ENCODE assay signal across 8 mouse cellular contexts in the genomic region with DNA sequence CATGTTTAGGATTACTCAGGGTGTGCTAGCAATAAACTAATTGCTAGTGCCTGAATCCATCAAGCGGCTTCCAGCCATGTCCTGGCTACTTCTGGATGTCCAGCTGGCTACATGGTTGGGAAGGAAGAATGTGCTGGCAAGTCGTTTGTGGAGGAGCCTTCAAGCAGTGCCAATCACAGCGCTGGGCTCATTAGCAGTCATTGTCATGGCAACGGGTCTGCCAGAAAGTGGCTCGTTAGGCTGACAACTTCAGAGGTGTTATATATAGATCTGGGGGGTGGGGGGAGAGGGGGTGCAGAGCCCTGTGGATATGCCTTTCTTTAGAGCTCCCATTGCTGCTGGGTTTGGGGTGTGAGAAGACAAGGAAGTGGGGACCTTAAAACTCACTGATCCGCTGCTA.
A peak's percentile ranks its signal among the peaks of the same experiment; 100 is the strongest.
DNase-seq lines count a peak whose midpoint lies in the region; ATAC-seq lines count a peak whose summit lies in the region.

No protein-coding gene starts in this region.

- peaks cover 8% of the 10 kb centered on the region for H3K4me1 ChIP-seq in midbrain, embryonic 13.5 days (replicated peaks)
- H3K4me1 ChIP-seq in midbrain, embryonic 10.5 days: peaks cover 15% of the 10 kb centered on the region
- H3K4me1 ChIP-seq in heart, embryonic 10.5 days: peaks cover 9% of the 10 kb centered on the region; the same call in 1 of the 2 replicates
- no peaks in the 10 kb centered on the region for H3K4me1 ChIP-seq in kidney, embryonic 16.5 days (ENCODE audit: insufficient read depth, low read length)

- intact Hi-C loops in left cerebral cortex, postnatal 14 days (cut with DNase I): loop anchor here (5.0 kb wide), 1 partner anchor 69 kb away; no protein-coding TSS in a partner anchor

- no peak overlapping the region for H3K4me3 ChIP-seq in midbrain, embryonic 13.5 days (replicated peaks)
- H3K4me3 ChIP-seq in midbrain, embryonic 10.5 days: no peak overlapping the region
- no peak overlapping the region for H3K4me3 ChIP-seq in heart, embryonic 10.5 days
- H3K4me3 ChIP-seq in kidney, embryonic 16.5 days (ENCODE audit: low read length): no peak overlapping the region

- H3K27ac ChIP-seq in midbrain, embryonic 13.5 days: no peak overlapping the region
- no peak overlapping the region for H3K27ac ChIP-seq in midbrain, embryonic 10.5 days (replicated peaks)
- H3K27ac ChIP-seq in heart, embryonic 10.5 days: no peak overlapping the region
- H3K27ac ChIP-seq in kidney, embryonic 16.5 days (ENCODE audit: low read length): no peak overlapping the region

- DNase-seq in midbrain, embryonic 10.5 days (ENCODE audit: low spot score): no peak
- peak; percentile 44 to 61 for DNase-seq in frontal cortex, postnatal 25 days (ENCODE audit: low spot score in 2 of 2)
- peak; percentile 88 to 96 for DNase-seq in left cerebral cortex, postnatal 14 days (ENCODE audit: low spot score in 2 of 2)
- DNase-seq in telencephalon, adult 2 months (ENCODE audit: low read depth, low spot score): peak; percentile 95
- DNase-seq in heart, embryonic 10.5 days (ENCODE audit: low spot score): no peak

- no peaks in the 10 kb centered on the region for H3K27me3 ChIP-seq in midbrain, embryonic 13.5 days
- H3K27me3 ChIP-seq in midbrain, embryonic 10.5 days (ENCODE audit: low read depth, poor library complexity, severe bottlenecking): no peaks in the 10 kb centered on the region
- no peaks in the 10 kb centered on the region for H3K27me3 ChIP-seq in heart, embryonic 10.5 days (ENCODE audit: insufficient read depth, poor library complexity, severe bottlenecking)
- H3K27me3 ChIP-seq in kidney, embryonic 16.5 days (ENCODE audit: insufficient read depth, low read length): no peaks in the 10 kb centered on the region

- H3K36me3 ChIP-seq in midbrain, embryonic 13.5 days: no peaks in the 10 kb centered on the region
- H3K36me3 ChIP-seq in midbrain, embryonic 10.5 days: no peaks in the 10 kb centered on the region
- no peaks in the 10 kb centered on the region for H3K36me3 ChIP-seq in heart, embryonic 10.5 days
- H3K36me3 ChIP-seq in kidney, embryonic 16.5 days (ENCODE audit: insufficient read depth, low read length): no peaks in the 10 kb centered on the region

- H3K9me3 ChIP-seq in midbrain, embryonic 13.5 days: no peaks in the 10 kb centered on the region
- H3K9me3 ChIP-seq in midbrain, embryonic 10.5 days (replicated peaks): no peaks in the 10 kb centered on the region
- H3K9me3 ChIP-seq in heart, embryonic 10.5 days: no peaks in the 10 kb centered on the region
- no peaks in the 10 kb centered on the region for H3K9me3 ChIP-seq in kidney, embryonic 16.5 days (ENCODE audit: low read length)

- whole genome bisulfite sequencing in midbrain, embryonic 13.5 days: 45% methylated on average over 6 of the region's 6 CpGs
- 72% methylated on average over 6 of the region's 6 CpGs for WGBS in midbrain, embryonic 10.5 days
- 54% methylated on average over 6 of the region's 6 CpGs for WGBS in heart, embryonic 10.5 days
- 50% methylated on average over 6 of the region's 6 CpGs for WGBS in kidney, embryonic 16.5 days

- H3K9ac ChIP-seq in midbrain, embryonic 13.5 days (replicated peaks): no peak overlapping the region
- H3K9ac ChIP-seq in kidney, embryonic 16.5 days (replicated peaks; ENCODE audit: low read length): no peak overlapping the region

- no peak overlapping the region for H3K4me2 ChIP-seq in midbrain, embryonic 13.5 days (replicated peaks)
- H3K4me2 ChIP-seq in kidney, embryonic 16.5 days (replicated peaks; ENCODE audit: low read depth, low read length): no peak overlapping the region

- ATAC-seq in midbrain, embryonic 13.5 days: peak; percentile 75
- no peak for ATAC-seq in activated CD4-positive, CD25-positive, alpha-beta regulatory T cell, adult 4 months
- ATAC-seq in kidney, embryonic 16.5 days (ENCODE audit: low FRiP score, low TSS enrichment): no peak

Comparison
In these comparisons a context has a peak if more than half of its experiments do, and no peak if none do; other contexts are left out.
1. DNase-seq: peak in frontal cortex, postnatal 25 days (2 of 2), left cerebral cortex, postnatal 14 days (2 of 2) and telencephalon, adult 2 months (single experiment); none in midbrain, embryonic 10.5 days (single experiment) and heart, embryonic 10.5 days (single experiment).